Mouse (Mus musculus) right cerebral cortex, adult 2 months (tissue): ENCODE results near the gene Stk38l.
"Not testable (repeated sequence)": the region's sequence is repeated elsewhere in the genome, so short reads cannot be mapped to it uniquely, and the experiment has no call there.

Experiments used
- DNase-seq, 2 experiments: peaks; one replicate each; pipeline ENCODE4 v3.0.0; 2021 to 2022; ENCODE audit warnings: low spot score in 2 of 2

Gene Stk38l

GRCm38 (mm10) chr6:146770005-146770745 is 45.4 kb downstream of the Stk38l start:
- no peak for DNase-seq

GRCm38 (mm10) chr6:146770808-146771207 is 46.0 kb downstream of the Stk38l start:
- no peak for DNase-seq

GRCm38 (mm10) chr6:146775864-146776263 is 51.1 kb downstream of the Stk38l start:
- DNase-seq, result not testable (repeated sequence)

- DNase-seq, result no peak
These were observed 52.0 kb downstream of the Stk38l start for GRCm38 (mm10) chr6:146776610-146777389.

GRCm38 (mm10) chr6:146778055-146778454 is 53.3 kb downstream of the Stk38l start:
- no peak for DNase-seq

GRCm38 (mm10) chr6:146781566-146781965 is 56.8 kb downstream of the Stk38l start:
- DNase-seq, result no peak

- DNase-seq, result no peak
These were observed 68.7 kb downstream of the Stk38l start for GRCm38 (mm10) chr6:146793527-146793926.

GRCm38 (mm10) chr6:146795166-146795923 is 70.5 kb downstream of the Stk38l start:
- DNase-seq, result peak; percentile 12

GRCm38 (mm10) chr6:146795924-146796545 is 71.2 kb downstream of the Stk38l start, which contains the start of gene Arntl2:
Gene Arntl2 (plus strand): TSS chr6:146796055.
- peak; percentile 65 to 76 for DNase-seq

- DNase-seq, result no peak
These were observed 72.7 kb downstream of the Stk38l start for GRCm38 (mm10) chr6:146797446-146797845.

- no peak for DNase-seq
These were observed 85.2 kb downstream of the Stk38l start for GRCm38 (mm10) chr6:146809991-146810390.

GRCm38 (mm10) chr6:146813007-146813406 is 88.2 kb downstream of the Stk38l start:
- no peak for DNase-seq

GRCm38 (mm10) chr6:146820177-146820965 is 95.6 kb downstream of the Stk38l start:
- no peak for DNase-seq

- no peak for DNase-seq
These were observed 97.2 kb downstream of the Stk38l start for GRCm38 (mm10) chr6:146821958-146822357.

GRCm38 (mm10) chr6:146824727-146825486 is 100.1 kb downstream of the Stk38l start:
- DNase-seq, result peak; percentile 68 to 72

GRCm38 (mm10) chr6:146825487-146825773 is 100.6 kb downstream of the Stk38l start:
- DNase-seq, result no peak
